Mouse (Mus musculus) left cerebral cortex, postnatal 36 days (tissue): ENCODE results near the gene Higd2a. TPM values are rescaled to one million over a fixed set of nuclear protein-coding genes. Genes with fewer than 3 reads are reported as not detected.

Source experiments
- DNase-seq, 2 experiments: peaks; one replicate each; pipeline ENCODE4 v3.0.0; 2021 to 2022; ENCODE audit warnings: low spot score in 2 of 2, mixed read lengths in 1 of 2
- intact Hi-C: fragments of 180-260 bp; cut with DNase I; formaldehyde crosslinking; loops from one replicate; pipeline ENCODE4 v1.15.1; 2025
- total RNA-seq, 2 experiments: library from RNA; stranded (reverse); gene quantifications; 2 replicates each; pipeline ENCODE4 v1.2.3; 2021

The Higd2a gene
- total RNA-seq: 100 to 1,000 TPM; 136 to 157 TPM

- intact Hi-C loops: loop anchor here (1.0 kb wide), 1 partner anchor 31 kb away; the partner anchor contains the start of gene Faf2
Observed at GRCm38 (mm10) chr13:54589996-54590951, at the start of gene Higd2a, which contains the start of gene Nop16. Higd2a (plus strand) TSS chr13:54590207. Nop16 (minus strand) TSS chr13:54590090.

GRCm38 (mm10) chr13:54548036-54548435, 42.0 kb upstream of the Higd2a start:
- DNase-seq: no peak
- intact Hi-C loops: no loop called here

More at GRCm38 (mm10) chr13:54589996-54590951, at the start of gene Higd2a, which contains the start of gene Nop16:
- peak; percentile 95 to 97 for DNase-seq

GRCm38 (mm10) chr13:54556176-54556575, 33.8 kb upstream of the Higd2a start:
- DNase-seq: no peak
- intact Hi-C loops: no loop called here

- intact Hi-C loops: no loop called here
- peak in 1 of 2 experiments; percentile 31 for DNase-seq
Observed at GRCm38 (mm10) chr13:54556796-54557195, 33.2 kb upstream of the Higd2a start.

GRCm38 (mm10) chr13:54557652-54558051, 32.4 kb upstream of the Higd2a start:
- intact Hi-C loops: no loop called here
- no peak for DNase-seq

- DNase-seq: no peak
- intact Hi-C loops: loop anchor here (10.0 kb wide), 1 partner anchor 95 kb away; the partner anchor contains the start of gene Thoc3
Observed at GRCm38 (mm10) chr13:54559656-54560055, 30.4 kb upstream of the Higd2a start.

- intact Hi-C loops: loop anchor here (10.0 kb wide), 1 partner anchor 96 kb away; the partner anchor contains the start of gene Thoc3
- DNase-seq: no peak
Observed at GRCm38 (mm10) chr13:54560608-54561007, 29.4 kb upstream of the Higd2a start.

- no peak for DNase-seq
- intact Hi-C loops: loop anchor here (10.0 kb wide), 1 partner anchor 98 kb away; the partner anchor contains the start of gene Thoc3
Observed at GRCm38 (mm10) chr13:54562562-54562961, 27.4 kb upstream of the Higd2a start.

- DNase-seq: no peak
- intact Hi-C loops: loop anchor here (10.0 kb wide), 1 partner anchor 100 kb away; the partner anchor contains the start of gene Thoc3
Observed at GRCm38 (mm10) chr13:54564232-54565200, 25.5 kb upstream of the Higd2a start.

GRCm38 (mm10) chr13:54565201-54565581, 24.8 kb upstream of the Higd2a start, which contains the start of gene 4833439L19Rik:
4833439L19Rik (minus strand) TSS chr13:54565435.
- DNase-seq: peak; percentile 91 to 94
- intact Hi-C loops: loop anchor here (10.0 kb wide), 1 partner anchor 100 kb away; the partner anchor contains the start of gene Thoc3

- peak in 1 of 2 experiments; percentile 33 for DNase-seq
- intact Hi-C loops: loop anchor here (10.0 kb wide), 1 partner anchor 101 kb away; the partner anchor contains the start of gene Thoc3
Observed at GRCm38 (mm10) chr13:54565594-54566345, 24.2 kb upstream of the Higd2a start.

GRCm38 (mm10) chr13:54568380-54568779, 21.6 kb upstream of the Higd2a start:
- intact Hi-C loops: loop anchor here (10.0 kb wide), 1 partner anchor 104 kb away; the partner anchor contains the start of gene Thoc3
- no peak for DNase-seq

- no peak for DNase-seq
- intact Hi-C loops: loop anchor here (10.0 kb wide), 1 partner anchor 104 kb away; the partner anchor contains the start of gene Thoc3
Observed at GRCm38 (mm10) chr13:54569282-54569681, 20.7 kb upstream of the Higd2a start.

- intact Hi-C loops: no loop called here
- DNase-seq: no peak
Observed at GRCm38 (mm10) chr13:54570736-54571135, 19.3 kb upstream of the Higd2a start.

GRCm38 (mm10) chr13:54571637-54572036, 18.4 kb upstream of the Higd2a start:
- no peak for DNase-seq
- intact Hi-C loops: no loop called here

GRCm38 (mm10) chr13:54572621-54573020, 17.4 kb upstream of the Higd2a start:
- intact Hi-C loops: no loop called here
- DNase-seq: no peak

GRCm38 (mm10) chr13:54574854-54575481, 15.0 kb upstream of the Higd2a start, which contains the start of gene Arl10:
Arl10 (plus strand) TSS chr13:54575015.
- peak; percentile 80 for DNase-seq
- intact Hi-C loops: no loop called here

- intact Hi-C loops: no loop called here
- no peak for DNase-seq
Observed at GRCm38 (mm10) chr13:54575489-54575888, 14.5 kb upstream of the Higd2a start.
